Mouse (Mus musculus) forebrain, embryonic 11.5 days (tissue): ENCODE measurements at regions not wholly inside any gene's neighbourhood (a gene's known extent, or its start where the extent isn't known, plus 50 kb on each side); places are given as distances from the start of the nearest gene placed in this dataset.

Source experiments
- ATAC-seq: fragments of 200-750 bp; cut with Nextera tagmentation; replicated peaks from 2 replicates; pipeline ENCODE4 v1.8.0; 2017; ENCODE audit warnings: moderate TSS enrichment; ENCODE audit not compliant: low FRiP score
- DNase-seq: peaks from one replicate; pipeline ENCODE4 v3.0.0-alpha.2; 2017; ENCODE audit warnings: low spot score
- H3K27ac ChIP-seq: fragments of 300-500 bp; sonication (generic); 2 replicates; pipeline ENCODE4 v1.5.1; 2014; ENCODE audit warnings: low read depth, low read length
- H3K27me3 ChIP-seq: fragments of 300-500 bp; sonication (generic); 2 replicates; pipeline ENCODE4 v1.6.1; 2014; ENCODE audit warnings: mild to moderate bottlenecking, low read length, mixed read lengths; ENCODE audit not compliant: control insufficient read depth, insufficient read depth
- H3K36me3 ChIP-seq: fragments of 300-500 bp; sonication (generic); 2 replicates; pipeline ENCODE4 v1.6.1; 2014; ENCODE audit warnings: mild to moderate bottlenecking, low read length, moderate library complexity, mixed read lengths; ENCODE audit not compliant: control insufficient read depth, insufficient read depth
- H3K4me1 ChIP-seq: fragments of 300-500 bp; sonication (generic); replicated peaks from 2 replicates; pipeline ENCODE4 v1.6.1; 2014; ENCODE audit warnings: low read length, mixed read lengths; ENCODE audit not compliant: control insufficient read depth, insufficient read depth
- H3K4me2 ChIP-seq: fragments of 300-500 bp; sonication (generic); 2 replicates; pipeline ENCODE4 v1.6.1; 2014; ENCODE audit warnings: low read depth, mild to moderate bottlenecking, low read length, moderate library complexity, mixed read lengths; ENCODE audit not compliant: severe bottlenecking
- H3K4me3 ChIP-seq: fragments of 300-500 bp; sonication (generic); 2 replicates; pipeline ENCODE4 v1.5.1; 2014; ENCODE audit warnings: low read depth, low read length
- H3K9ac ChIP-seq: fragments of 300-500 bp; sonication (generic); 2 replicates; pipeline ENCODE4 v1.6.1; 2014; ENCODE audit warnings: low read length
- H3K9me3 ChIP-seq: fragments of 300-500 bp; sonication (generic); 2 replicates; pipeline ENCODE4 v1.6.1; 2016; ENCODE audit warnings: low read length, mixed read lengths; ENCODE audit not compliant: control insufficient read depth
- WGBS: fragments of 180-500 bp; shearing (Covaris S2); extraction: QIAGEN DNeasy Blood & Tissue Kit; methylation state at CpG from one replicate; pipeline ENCODE4 v1.1.7; 2014; 5-methylcytosine and 5-hydroxymethylcytosine counted together

DNA sequence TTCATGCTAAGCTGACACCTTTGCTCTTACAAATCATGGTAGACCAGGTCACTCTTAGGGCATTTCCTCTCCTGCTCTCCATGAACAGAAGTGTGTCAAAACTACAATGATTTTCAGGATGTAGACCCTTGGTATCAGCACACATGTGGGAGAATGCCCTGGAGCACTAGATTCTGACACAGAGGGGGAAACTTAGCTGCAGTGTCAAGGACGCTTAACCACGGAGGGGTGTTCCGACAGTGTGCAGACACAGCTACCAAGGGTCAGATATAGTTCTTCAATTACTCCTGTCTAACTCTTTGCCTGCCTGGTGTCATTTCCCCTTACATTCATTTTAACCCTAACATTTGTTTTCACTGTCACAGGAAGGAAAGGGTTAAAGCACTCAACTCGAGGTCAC, 226.4 kb upstream of the Adamts16 start:
- ATAC-seq: no peak
- Histone ChIP-seq H3K27me3 (no peaks in the 10 kb centered on the region), H3K9me3 (no peaks in the 10 kb centered on the region), H3K4me1 (peaks cover 3% of the 10 kb centered on the region; the same call in 1 of the 2 replicates), H3K27ac (no peak overlapping the region), H3K4me2 (no peak overlapping the region), H3K36me3 (no peaks in the 10 kb centered on the region), H3K4me3 (no peak overlapping the region), H3K9ac (no peak overlapping the region)
- no peak for DNase-seq
- WGBS: 51% methylated on average over 4 of the region's 4 CpGs

DNA sequence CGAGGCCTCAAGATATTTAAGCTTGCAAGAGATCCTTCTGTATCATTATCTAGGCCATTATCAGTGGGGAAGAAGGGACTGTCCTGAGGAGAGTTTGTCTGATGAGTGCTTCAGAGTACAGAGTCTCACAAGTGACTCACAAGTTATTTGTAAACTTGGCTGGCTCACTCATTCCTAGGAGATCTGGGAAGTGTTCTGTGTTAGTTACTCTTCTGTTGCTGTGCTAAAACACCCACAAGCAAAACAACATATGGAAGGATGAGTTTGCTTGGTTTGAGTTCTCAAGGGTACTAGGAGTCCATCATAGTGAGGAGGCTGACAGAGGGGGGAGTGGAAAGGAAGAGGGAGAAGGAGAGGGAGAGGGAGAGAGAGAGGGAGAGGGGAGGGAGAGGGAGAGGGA, 224.0 kb upstream of the Adamts16 start:
- ATAC-seq (no peak), DNase-seq (no peak)
- H3K9me3 ChIP-seq: no peaks in the 10 kb centered on the region
- H3K9ac ChIP-seq: no peak overlapping the region
- H3K4me3 ChIP-seq: no peak overlapping the region
- 91% methylated on average over 1 of the region's 1 CpGs for WGBS
- peaks cover 3% of the 10 kb centered on the region; the same call in 1 of the 2 replicates for H3K4me1 ChIP-seq
- no peak overlapping the region for H3K27ac ChIP-seq
- H3K4me2 ChIP-seq: no peak overlapping the region
- no peaks in the 10 kb centered on the region for H3K36me3 ChIP-seq
- H3K27me3 ChIP-seq: no peaks in the 10 kb centered on the region

DNA sequence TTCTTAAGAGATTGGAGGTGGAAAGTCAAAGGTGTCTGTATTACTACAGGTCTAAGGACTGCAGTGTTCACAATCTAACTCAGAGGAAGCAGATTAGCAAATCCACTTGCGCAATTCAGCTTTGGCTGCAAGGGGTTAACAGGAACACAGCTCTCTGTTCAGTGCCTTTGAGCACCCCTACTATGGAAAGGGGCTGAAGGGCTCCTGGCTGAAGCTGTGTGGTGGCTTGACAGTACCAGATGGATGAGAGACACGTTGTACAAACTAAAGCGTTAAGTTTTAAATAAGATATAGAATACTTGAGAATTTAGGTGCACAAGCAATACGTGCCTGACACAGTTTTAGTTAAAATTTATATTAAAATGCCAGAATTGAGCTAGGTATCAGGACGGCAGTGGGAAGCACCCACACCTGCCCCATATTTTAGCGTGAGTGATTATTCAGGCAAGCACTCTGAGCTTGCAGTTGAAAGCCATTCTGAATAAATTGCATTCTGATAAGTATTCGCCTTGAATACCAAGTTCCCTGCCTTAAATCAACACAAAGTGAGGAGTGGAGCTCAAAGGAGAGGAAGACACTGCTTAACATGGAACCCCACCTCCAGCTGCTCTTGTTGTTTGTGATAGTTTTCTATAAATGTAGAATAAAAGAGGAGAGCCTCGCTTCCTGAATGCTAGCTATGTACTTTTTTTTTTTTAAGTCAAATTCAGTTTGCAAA, 223.1 kb upstream of the Adamts16 start:
- Histone ChIP-seq H3K36me3 (no peaks in the 10 kb centered on the region), H3K9ac (no peak overlapping the region), H3K4me2 (no peak overlapping the region), H3K27ac (no peak overlapping the region), H3K4me3 (no peak overlapping the region), H3K4me1 (peaks cover 3% of the 10 kb centered on the region; the same call in 1 of the 2 replicates), H3K9me3 (no peaks in the 10 kb centered on the region), H3K27me3 (no peaks in the 10 kb centered on the region)
- no peak for ATAC-seq
- 78% methylated on average over 8 of the region's 8 CpGs for WGBS
- no peak for DNase-seq

DNA sequence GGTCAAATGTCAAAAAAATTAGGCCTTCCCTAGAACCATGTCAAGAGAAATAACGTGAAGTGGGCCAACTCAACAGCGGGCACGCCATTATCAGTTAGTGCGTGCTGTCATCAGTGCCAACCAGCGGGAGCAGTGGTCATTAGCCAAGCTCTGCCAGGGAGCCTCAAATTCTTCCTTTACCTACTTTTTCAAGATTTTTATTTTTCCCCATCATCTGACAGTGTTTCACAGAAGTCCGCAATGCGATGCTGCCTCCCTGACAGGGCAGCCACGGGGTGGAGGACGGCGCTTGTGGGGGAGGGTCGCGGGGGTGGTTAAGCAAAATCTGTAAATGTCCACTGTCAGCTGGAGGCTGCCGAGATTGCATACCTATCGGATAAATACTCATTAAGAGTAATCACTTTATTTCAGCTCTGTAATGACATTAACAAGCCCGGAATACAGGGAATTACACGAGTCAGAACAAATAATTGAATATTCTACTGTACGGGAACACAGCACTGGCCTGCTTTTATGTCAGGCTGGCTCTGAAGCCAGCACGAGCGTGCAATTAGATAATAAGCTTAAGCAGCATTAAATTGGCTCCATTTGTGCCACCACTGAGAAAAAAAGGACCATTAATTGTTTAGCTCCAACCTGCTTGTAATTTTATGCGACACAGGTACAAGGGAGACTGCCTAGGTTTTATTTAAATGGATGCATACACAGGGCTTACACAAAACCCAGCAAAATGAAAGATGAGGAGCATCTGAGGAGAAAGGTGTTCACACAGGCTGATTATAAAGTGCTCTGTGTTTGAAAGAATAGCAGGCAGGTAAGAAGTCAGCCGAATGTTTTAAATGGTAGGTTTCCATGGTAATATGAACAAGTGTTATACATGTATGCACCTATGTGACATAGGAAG, 212.0 kb upstream of the Adamts16 start:
- Histone ChIP-seq H3K4me3 (no peak overlapping the region), H3K36me3 (no peaks in the 10 kb centered on the region), H3K9ac (no peak overlapping the region), H3K4me2 (no peak overlapping the region), H3K27ac (no peak overlapping the region), H3K4me1 (no peaks in the 10 kb centered on the region), H3K27me3 (no peaks in the 10 kb centered on the region), H3K9me3 (no peaks in the 10 kb centered on the region)
- WGBS: 76% methylated on average over 21 of the region's 21 CpGs
- ATAC-seq: no peak
- DNase-seq: no peak

DNA sequence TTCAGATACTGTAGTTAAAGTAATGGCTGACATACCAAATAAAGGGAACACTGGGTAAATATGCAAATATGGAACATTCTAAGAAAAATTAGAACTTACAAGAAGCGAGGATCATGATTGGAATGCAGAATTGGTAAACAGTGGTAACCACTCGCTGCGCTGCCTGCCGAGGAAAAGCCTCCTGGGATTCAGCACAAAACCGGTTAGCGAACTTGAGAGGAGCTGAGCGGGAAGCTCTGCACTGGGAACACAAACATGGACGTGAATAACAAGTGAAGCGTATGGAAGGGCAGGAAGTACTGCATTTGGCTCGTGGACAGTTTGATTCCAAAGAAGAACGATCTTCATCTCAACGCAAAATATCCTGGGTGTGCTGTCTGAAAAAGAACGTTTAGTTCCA, 209.0 kb upstream of the Adamts16 start:
- no peak overlapping the region for H3K4me2 ChIP-seq
- ATAC-seq (no peak), DNase-seq (no peak)
- no peaks in the 10 kb centered on the region for H3K4me1 ChIP-seq
- H3K4me3 ChIP-seq: no peak overlapping the region
- H3K9me3 ChIP-seq: no peaks in the 10 kb centered on the region
- H3K9ac ChIP-seq: no peak overlapping the region
- H3K36me3 ChIP-seq: no peaks in the 10 kb centered on the region
- H3K27me3 ChIP-seq: no peaks in the 10 kb centered on the region
- H3K27ac ChIP-seq: no peak overlapping the region
- WGBS: 41% methylated on average over 13 of the region's 13 CpGs

DNA sequence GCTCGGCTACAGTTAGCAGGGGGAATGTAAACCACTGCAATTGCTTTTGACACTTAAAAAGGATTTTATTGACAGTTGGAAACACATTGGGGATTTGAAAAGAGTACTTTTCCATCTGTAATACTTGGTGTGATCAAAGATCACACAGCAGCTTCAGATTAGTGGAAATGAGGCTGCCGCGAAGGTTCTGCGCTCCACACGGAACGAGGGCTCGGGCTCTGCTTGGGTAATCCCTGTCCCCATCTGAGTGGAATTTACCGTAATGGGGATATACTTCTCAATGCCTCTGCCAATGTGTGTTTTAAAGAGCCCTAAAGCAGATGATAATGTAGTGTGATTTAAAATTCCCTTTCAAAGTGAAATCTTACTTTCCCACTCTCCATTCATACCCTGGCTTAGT, 194.4 kb upstream of the Adamts16 start:
- Histone ChIP-seq H3K9me3 (no peaks in the 10 kb centered on the region), H3K27ac (no peak overlapping the region), H3K9ac (no peak overlapping the region), H3K36me3 (no peaks in the 10 kb centered on the region), H3K27me3 (no peaks in the 10 kb centered on the region), H3K4me3 (no peak overlapping the region), H3K4me1 (no peaks in the 10 kb centered on the region), H3K4me2 (no peak overlapping the region)
- no peak for DNase-seq
- ATAC-seq: no peak
- WGBS: 87% methylated on average over 8 of the region's 8 CpGs

DNA sequence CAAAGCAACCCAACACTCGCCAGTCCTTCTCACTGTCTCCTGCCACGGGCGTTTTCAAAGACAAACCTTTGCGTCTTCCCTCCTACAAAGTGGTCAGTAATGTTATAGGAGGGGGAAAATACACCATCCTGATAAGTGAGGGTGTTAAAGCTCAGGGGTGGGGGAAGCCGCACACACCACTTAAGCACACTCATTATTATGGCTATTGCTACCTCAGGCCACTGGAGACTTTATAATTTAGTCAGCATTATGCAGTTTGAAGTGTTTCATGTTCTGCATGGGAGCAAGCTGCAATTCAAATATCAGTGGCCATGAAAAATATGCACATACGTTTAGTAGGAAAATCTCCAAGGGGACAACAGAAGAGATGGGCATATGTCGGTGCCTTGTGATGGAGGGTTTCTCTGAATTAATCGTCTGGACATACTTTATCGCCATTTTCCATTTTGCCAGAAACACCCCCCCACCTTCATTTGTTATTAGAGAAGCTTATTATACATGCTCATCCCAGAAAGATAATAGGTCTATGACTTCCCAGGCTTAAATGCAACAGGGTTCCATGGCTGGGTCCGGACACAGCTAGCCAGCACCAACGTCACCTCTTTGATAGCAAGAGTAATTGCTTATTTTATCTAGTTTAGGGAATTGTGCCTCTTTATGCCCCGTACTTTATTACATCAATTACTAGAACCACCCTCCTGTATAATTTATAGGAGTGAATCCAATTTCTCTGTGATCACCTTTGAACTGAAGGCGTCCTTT, 193.5 kb upstream of the Adamts16 start:
- no peak overlapping the region for H3K4me3 ChIP-seq
- no peak overlapping the region for H3K9ac ChIP-seq
- no peak overlapping the region for H3K27ac ChIP-seq
- H3K4me1 ChIP-seq: no peaks in the 10 kb centered on the region
- 83% methylated on average over 13 of the region's 13 CpGs for WGBS
- H3K4me2 ChIP-seq: no peak overlapping the region
- ATAC-seq (no peak), DNase-seq (no peak)
- no peaks in the 10 kb centered on the region for H3K9me3 ChIP-seq
- no peaks in the 10 kb centered on the region for H3K36me3 ChIP-seq
- H3K27me3 ChIP-seq: no peaks in the 10 kb centered on the region

DNA sequence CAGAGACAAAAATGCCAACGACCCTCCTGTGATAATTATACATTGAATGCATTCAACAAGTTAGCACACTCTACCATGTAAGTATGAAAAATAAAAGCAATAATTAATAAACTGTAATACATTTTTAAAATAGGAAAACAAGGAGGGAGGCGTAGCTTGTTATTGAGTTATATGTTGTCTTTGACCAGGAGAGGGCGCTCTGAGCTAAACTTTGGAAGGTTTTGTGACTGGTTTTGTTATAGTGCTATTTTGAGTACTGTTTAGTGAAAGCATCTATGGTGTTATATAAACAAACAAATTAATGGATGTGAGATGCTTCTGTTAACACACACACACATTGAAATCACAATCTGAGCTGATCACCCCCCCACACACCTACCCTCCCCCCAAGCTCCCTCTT, 166.6 kb upstream of the Adamts16 start:
- no peak for ATAC-seq
- Histone ChIP-seq H3K9ac (no peak overlapping the region), H3K27ac (no peak overlapping the region), H3K4me3 (no peak overlapping the region), H3K4me2 (no peak overlapping the region), H3K36me3 (no peaks in the 10 kb centered on the region), H3K27me3 (no peaks in the 10 kb centered on the region), H3K9me3 (no peaks in the 10 kb centered on the region), H3K4me1 (no peaks in the 10 kb centered on the region)
- DNase-seq: no peak
- 22% methylated on average over 3 of the region's 3 CpGs for WGBS
